Mouse (Mus musculus): ENCODE results near the gene Pir. TPM values are rescaled to one million over a fixed set of nuclear protein-coding genes. Genes with fewer than 3 reads are reported as not detected.

The Pir gene
- polyA plus RNA-seq (2015; fragmentation: Nextera tagmentation; extraction: Ambion mirVana) = 6.2 and 8.9 TPM in 2 replicates

DNA sequence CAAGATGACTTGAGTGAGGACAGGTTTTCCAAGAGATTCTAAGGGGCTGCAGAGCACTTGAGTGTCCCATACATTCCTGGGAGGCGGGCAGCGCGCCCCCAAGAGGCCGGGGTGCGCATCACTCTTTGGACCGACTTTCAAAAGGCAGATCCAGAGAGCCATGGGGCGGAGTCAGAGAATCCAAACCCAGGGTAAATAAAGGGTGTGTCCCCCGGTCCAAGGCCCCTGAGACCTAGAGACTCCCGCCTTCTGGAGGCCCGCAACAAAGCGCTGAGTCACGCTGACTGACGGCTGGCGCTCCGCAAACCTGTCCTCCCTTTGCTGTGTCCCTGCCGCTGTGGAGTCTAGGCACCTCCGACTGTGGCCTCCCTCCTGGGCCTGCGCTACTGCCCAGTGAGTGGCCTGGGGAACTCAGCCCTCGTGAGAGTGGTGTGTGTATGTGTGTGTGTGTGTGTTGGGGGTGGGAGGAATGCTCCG is at the start of gene Pir:
TSS of gene Pir (plus strand) at position 87 of the 477 bp plus-strand sequence.
- peak; percentile 74 for ATAC-seq (replicated peaks; ENCODE audit: insufficient number of reproducible peaks, insufficient read depth, low FRiP score, low read depth)
- Histone ChIP-seq H3K4me3 (peak within 1 kb of the TSS; percentile 48), H3K27ac (peak within 1 kb of the TSS; percentile 34), H3K9ac (0 out of 2 replicates have a peak within 1 kb of the TSS, but pooled peaks have one; percentile 17), H3K36me3 (no peaks in the 10 kb centered on the region), H3K27me3 (no peaks in the 10 kb centered on the region), H3K4me2 (peak within 1 kb of the TSS; percentile 59), H3K4me1 (replicated peaks) (no peaks in the 10 kb centered on the region), H3K9me3 (replicated peaks) (no peaks in the 10 kb centered on the region)
- WGBS = 13% methylated on average over 20 of the region's 20 CpGs

- Histone ChIP-seq H3K4me2 (no peak overlapping the region), H3K27ac (no peak overlapping the region), H3K9ac (no peak overlapping the region), H3K4me3 (no peak overlapping the region), H3K9me3 (replicated peaks) (no peaks in the 10 kb centered on the region), H3K36me3 (no peaks in the 10 kb centered on the region), H3K27me3 (no peaks in the 10 kb centered on the region), H3K4me1 (replicated peaks) (no peaks in the 10 kb centered on the region)
- WGBS = 75% methylated on average over 2 of the region's 2 CpGs
- no peak for ATAC-seq (replicated peaks; ENCODE audit: insufficient number of reproducible peaks, insufficient read depth, low FRiP score, low read depth)
These were observed 47.2 kb upstream of the Pir start for GRCm38 (mm10) chrX:164221989-164222388.

DNA sequence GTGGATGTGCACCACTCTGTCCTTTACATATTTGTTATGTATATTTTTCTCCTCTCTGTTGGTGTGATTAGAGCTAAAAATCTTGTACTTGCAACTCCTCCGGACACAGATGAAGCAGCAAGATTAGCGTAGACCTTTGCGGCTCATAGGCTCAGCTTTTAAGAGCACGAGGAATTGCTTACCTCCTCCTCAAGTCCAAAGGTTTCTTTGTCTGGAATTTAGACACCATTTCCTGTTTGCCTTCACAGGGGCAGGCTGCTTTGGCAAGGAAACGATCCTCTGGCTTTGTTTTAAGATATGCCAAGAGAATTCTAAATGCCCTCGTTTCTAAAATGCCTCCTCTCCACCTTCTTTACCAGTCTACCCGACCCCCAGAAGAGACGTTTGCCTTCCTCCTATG is 35.8 kb upstream of the Pir start:
- Histone ChIP-seq H3K9ac (no peak overlapping the region), H3K9me3 (replicated peaks) (no peaks in the 10 kb centered on the region), H3K27ac (no peak overlapping the region), H3K4me2 (no peak overlapping the region), H3K27me3 (no peaks in the 10 kb centered on the region), H3K4me3 (no peak overlapping the region), H3K36me3 (no peaks in the 10 kb centered on the region), H3K4me1 (replicated peaks) (no peaks in the 10 kb centered on the region)
- 45% methylated on average over 8 of the region's 8 CpGs for WGBS
- ATAC-seq (replicated peaks; ENCODE audit: insufficient number of reproducible peaks, insufficient read depth, low FRiP score, low read depth) = no peak

GRCm38 (mm10) chrX:164245714-164246113 is 23.5 kb upstream of the Pir start:
- Histone ChIP-seq H3K9me3 (replicated peaks) (no peaks in the 10 kb centered on the region), H3K4me3 (no peak overlapping the region), H3K36me3 (no peaks in the 10 kb centered on the region), H3K27ac (no peak overlapping the region), H3K4me2 (0 out of 2 replicates have a peak overlapping the region, but pooled peaks have one; percentile 21), H3K9ac (no peak overlapping the region), H3K4me1 (replicated peaks) (no peaks in the 10 kb centered on the region), H3K27me3 (no peaks in the 10 kb centered on the region)
- no peak for ATAC-seq (replicated peaks; ENCODE audit: insufficient number of reproducible peaks, insufficient read depth, low FRiP score, low read depth)
- 10% methylated on average over 5 of the region's 5 CpGs for WGBS

- Histone ChIP-seq H3K4me1 (replicated peaks) (no peaks in the 10 kb centered on the region), H3K36me3 (no peaks in the 10 kb centered on the region)
These were observed 22.4 kb upstream of the Pir start for GRCm38 (mm10) chrX:164246722-164247121.

GRCm38 (mm10) chrX:164256527-164256926 is 12.6 kb upstream of the Pir start:
- Histone ChIP-seq H3K27me3 (no peaks in the 10 kb centered on the region), H3K27ac (0 out of 2 replicates have a peak overlapping the region, but pooled peaks have one; percentile 27), H3K4me3 (no peak overlapping the region; the same call in 1 of the 2 replicates), H3K4me1 (replicated peaks) (no peaks in the 10 kb centered on the region), H3K9ac (no peak overlapping the region), H3K36me3 (no peaks in the 10 kb centered on the region), H3K4me2 (no peak overlapping the region), H3K9me3 (replicated peaks) (no peaks in the 10 kb centered on the region)
- ATAC-seq (replicated peaks; ENCODE audit: insufficient number of reproducible peaks, insufficient read depth, low FRiP score, low read depth) = no peak
- 71% methylated on average over 3 of the region's 3 CpGs for WGBS

More at GRCm38 (mm10) chrX:164246722-164247121, 22.4 kb upstream of the Pir start:
- Histone ChIP-seq H3K4me3 (no peak overlapping the region), H3K4me2 (no peak overlapping the region), H3K9me3 (replicated peaks) (no peaks in the 10 kb centered on the region), H3K27me3 (no peaks in the 10 kb centered on the region), H3K27ac (no peak overlapping the region), H3K9ac (no peak overlapping the region)
- WGBS = 52% methylated on average over 2 of the region's 2 CpGs
- no peak for ATAC-seq (replicated peaks; ENCODE audit: insufficient number of reproducible peaks, insufficient read depth, low FRiP score, low read depth)

GRCm38 (mm10) chrX:164258057-164258456 is 11.1 kb upstream of the Pir start, which contains the start of gene Bmx:
TSS of gene Bmx (minus strand) at chrX:164258193.
- no peaks in the 10 kb centered on the region for H3K27me3 ChIP-seq
- H3K4me2 ChIP-seq = peak within 1 kb of the TSS; percentile 38
- H3K9ac ChIP-seq = no peak within 1 kb of the TSS
- H3K9me3 ChIP-seq (replicated peaks) = no peaks in the 10 kb centered on the region
- 46% methylated on average over 8 of the region's 8 CpGs for WGBS
- H3K36me3 ChIP-seq = no peaks in the 10 kb centered on the region
- ATAC-seq (replicated peaks; ENCODE audit: insufficient number of reproducible peaks, insufficient read depth, low FRiP score, low read depth) = peak; percentile 31
- H3K27ac ChIP-seq = peak within 1 kb of the TSS; percentile 54
- no peaks in the 10 kb centered on the region for H3K4me1 ChIP-seq (replicated peaks)
- H3K4me3 ChIP-seq = peak within 1 kb of the TSS; percentile 2; the same call in 1 of the 2 replicates

DNA sequence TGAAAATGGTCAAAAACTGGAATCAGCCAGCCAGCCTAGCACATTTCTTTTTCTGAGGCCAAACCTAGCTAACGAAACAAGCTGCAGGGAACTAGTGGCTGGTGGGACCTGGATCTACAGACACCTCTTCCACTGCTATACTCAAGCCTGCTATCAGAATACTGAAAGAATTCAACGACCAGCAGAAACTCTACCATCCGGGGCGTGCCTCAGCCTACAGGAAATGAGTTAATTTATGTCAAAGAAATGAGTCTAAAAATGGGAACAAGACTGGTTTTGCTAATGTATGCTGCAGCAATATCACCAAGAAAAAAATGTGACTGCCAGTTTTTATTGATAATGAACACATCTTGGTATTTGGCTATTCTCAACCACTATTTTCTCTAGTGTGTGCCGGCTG is 10.5 kb upstream of the Pir start:
- Histone ChIP-seq H3K9me3 (replicated peaks) (no peaks in the 10 kb centered on the region), H3K36me3 (no peaks in the 10 kb centered on the region), H3K4me3 (no peak overlapping the region), H3K4me1 (replicated peaks) (no peaks in the 10 kb centered on the region), H3K9ac (no peak overlapping the region), H3K27ac (peak overlapping the region; percentile 54), H3K4me2 (no peak overlapping the region), H3K27me3 (no peaks in the 10 kb centered on the region)
- 58% methylated on average over 5 of the region's 5 CpGs for WGBS
- no peak for ATAC-seq (replicated peaks; ENCODE audit: insufficient number of reproducible peaks, insufficient read depth, low FRiP score, low read depth)

DNA sequence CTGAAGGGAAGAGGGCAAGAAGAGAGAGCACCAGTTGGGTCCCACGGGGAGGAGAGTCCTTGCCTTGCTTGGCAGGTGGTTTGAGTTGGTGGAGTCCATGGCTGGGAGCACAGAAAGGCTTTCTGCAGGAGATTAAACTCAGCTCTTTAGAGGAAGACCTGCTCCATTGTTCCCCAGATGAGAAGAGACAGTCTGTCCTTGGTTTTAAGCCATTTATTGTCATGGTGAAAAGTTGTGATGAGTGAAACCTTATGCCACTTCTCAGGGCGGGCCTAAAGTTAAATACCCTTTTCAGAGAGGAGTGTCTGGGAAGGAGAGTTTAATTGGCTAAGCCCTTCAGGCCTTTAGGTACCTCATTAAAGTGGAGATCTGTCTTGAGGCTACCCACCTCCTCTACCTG is 6.9 kb upstream of the Pir start:
- Histone ChIP-seq H3K27ac (no peak overlapping the region), H3K4me1 (replicated peaks) (no peaks in the 10 kb centered on the region), H3K4me3 (no peak overlapping the region), H3K4me2 (no peak overlapping the region), H3K36me3 (no peaks in the 10 kb centered on the region), H3K27me3 (no peaks in the 10 kb centered on the region), H3K9ac (no peak overlapping the region), H3K9me3 (replicated peaks) (no peaks in the 10 kb centered on the region)
- ATAC-seq (replicated peaks; ENCODE audit: insufficient number of reproducible peaks, insufficient read depth, low FRiP score, low read depth) = no peak
- 53% methylated on average over 2 of the region's 2 CpGs for WGBS

DNA sequence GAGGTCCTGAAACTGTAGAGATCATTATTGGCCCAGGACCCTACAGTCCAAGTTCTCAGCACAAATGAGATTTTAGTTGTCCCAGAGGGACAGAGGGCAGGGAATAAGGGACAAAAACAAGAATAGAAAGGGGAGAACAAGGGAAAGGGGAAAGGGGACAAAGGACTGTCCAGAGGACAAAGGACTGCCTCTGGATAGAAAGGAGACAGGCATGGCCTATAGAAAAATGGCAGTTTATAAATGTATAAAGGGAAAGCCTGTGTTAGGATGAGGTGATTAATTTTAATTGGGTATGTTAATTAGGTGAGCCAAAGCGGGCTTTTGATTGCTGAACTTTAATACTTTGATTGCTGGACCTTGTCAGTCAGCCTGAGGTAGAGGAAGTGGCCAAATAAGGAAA is 4.3 kb upstream of the Pir start:
- ATAC-seq (replicated peaks; ENCODE audit: insufficient number of reproducible peaks, insufficient read depth, low FRiP score, low read depth) = no peak
- Histone ChIP-seq H3K4me1 (replicated peaks) (no peaks in the 10 kb centered on the region), H3K4me2 (no peak overlapping the region), H3K4me3 (no peak overlapping the region), H3K36me3 (no peaks in the 10 kb centered on the region), H3K9me3 (replicated peaks) (no peaks in the 10 kb centered on the region), H3K9ac (no peak overlapping the region), H3K27ac (no peak overlapping the region), H3K27me3 (no peaks in the 10 kb centered on the region)
- WGBS = 60% methylated on average over 1 of the region's 1 CpGs

GRCm38 (mm10) chrX:164270603-164271002 is 1.4 kb downstream of the Pir start:
- Histone ChIP-seq H3K9me3 (replicated peaks) (no peaks in the 10 kb centered on the region), H3K27ac (no peak overlapping the region), H3K4me2 (no peak overlapping the region), H3K36me3 (no peaks in the 10 kb centered on the region), H3K27me3 (no peaks in the 10 kb centered on the region), H3K4me3 (no peak overlapping the region), H3K4me1 (replicated peaks) (no peaks in the 10 kb centered on the region), H3K9ac (no peak overlapping the region)
- WGBS = 79% methylated on average over 3 of the region's 3 CpGs
- no peak for ATAC-seq (replicated peaks; ENCODE audit: insufficient number of reproducible peaks, insufficient read depth, low FRiP score, low read depth)

- no peaks in the 10 kb centered on the region for H3K27me3 ChIP-seq
- WGBS = 28% methylated on average over 3 of the region's 3 CpGs
- H3K4me2 ChIP-seq = no peak overlapping the region
- H3K9me3 ChIP-seq (replicated peaks) = no peaks in the 10 kb centered on the region
- H3K4me3 ChIP-seq = no peak overlapping the region
- no peak overlapping the region for H3K27ac ChIP-seq
- no peak for ATAC-seq (replicated peaks; ENCODE audit: insufficient number of reproducible peaks, insufficient read depth, low FRiP score, low read depth)
- no peaks in the 10 kb centered on the region for H3K4me1 ChIP-seq (replicated peaks)
- no peaks in the 10 kb centered on the region for H3K36me3 ChIP-seq
- H3K9ac ChIP-seq = no peak overlapping the region
These were observed 6.4 kb downstream of the Pir start for GRCm38 (mm10) chrX:164275536-164275935.
